Mouse (Mus musculus): ENCODE data around the gene Acot12. TPM values are rescaled to one million over a fixed set of nuclear protein-coding genes. Genes with fewer than 3 reads are reported as not detected.

Gene Acot12
- polyA plus RNA-seq, 1 experiment from 2014 or later, result 0.41 TPM

DNA sequence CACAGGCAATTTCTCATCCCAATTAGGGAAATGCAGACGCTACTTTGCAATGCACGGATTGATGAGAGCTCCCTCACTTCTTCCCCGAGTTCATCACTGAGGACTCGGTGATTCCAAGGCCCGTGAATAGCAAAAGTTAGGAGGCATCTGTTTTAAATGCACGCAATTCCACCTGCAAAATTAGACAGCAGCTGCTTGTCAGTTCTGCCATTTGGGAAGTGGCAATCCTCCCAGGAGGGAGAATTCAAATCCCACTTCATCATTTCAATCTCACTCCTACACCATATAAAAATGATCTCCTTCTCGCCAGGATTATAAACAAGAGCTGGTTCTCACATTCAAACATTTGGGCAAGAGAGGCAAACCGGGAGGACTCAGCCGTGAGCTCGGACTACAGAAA, 56.1 kb downstream of the Acot12 start:
- no peak overlapping the region for H3K9ac ChIP-seq (replicated peaks)
- no peak for ATAC-seq (ENCODE audit: low FRiP score)
- no peak overlapping the region for H3K27ac ChIP-seq (replicated peaks)
- H3K36me3 ChIP-seq, result peaks cover 74% of the 10 kb centered on the region
- H3K4me1 ChIP-seq, result no peaks in the 10 kb centered on the region
- H3K9me3 ChIP-seq (replicated peaks), result no peaks in the 10 kb centered on the region
- H3K4me3 ChIP-seq (replicated peaks), result no peak overlapping the region
- no peak overlapping the region for H3K4me2 ChIP-seq
- 94% methylated on average over 10 of the region's 10 CpGs for WGBS
- no peaks in the 10 kb centered on the region for H3K27me3 ChIP-seq (replicated peaks)

DNA sequence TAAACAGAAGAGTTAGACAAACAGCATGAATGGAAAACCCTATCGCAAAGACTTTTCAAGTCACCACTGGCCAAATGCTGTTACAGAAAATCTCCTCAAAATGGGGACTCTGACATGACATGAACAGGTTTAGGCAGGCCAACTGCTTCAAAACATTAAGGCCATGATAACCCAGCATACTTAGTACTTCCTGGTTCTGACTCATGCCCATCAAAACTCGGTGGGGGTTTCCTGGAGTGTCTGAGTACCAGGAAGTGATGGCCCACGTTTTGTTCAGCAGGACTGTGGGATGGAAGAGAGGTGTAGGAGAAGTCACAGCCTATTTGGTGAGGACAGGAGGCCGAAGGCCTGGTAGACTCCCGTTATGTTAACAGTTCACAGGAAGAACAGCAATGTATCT, 60.4 kb downstream of the Acot12 start:
- Histone ChIP-seq H3K9ac (replicated peaks) (no peak overlapping the region), H3K9me3 (replicated peaks) (no peaks in the 10 kb centered on the region), H3K27ac (replicated peaks) (no peak overlapping the region), H3K4me2 (no peak overlapping the region), H3K4me3 (replicated peaks) (no peak overlapping the region), H3K4me1 (peaks cover 5% of the 10 kb centered on the region), H3K27me3 (replicated peaks) (no peaks in the 10 kb centered on the region), H3K36me3 (peaks cover 65% of the 10 kb centered on the region)
- no peak for ATAC-seq (ENCODE audit: low FRiP score)
- WGBS, result 89% methylated on average over 5 of the region's 5 CpGs

DNA sequence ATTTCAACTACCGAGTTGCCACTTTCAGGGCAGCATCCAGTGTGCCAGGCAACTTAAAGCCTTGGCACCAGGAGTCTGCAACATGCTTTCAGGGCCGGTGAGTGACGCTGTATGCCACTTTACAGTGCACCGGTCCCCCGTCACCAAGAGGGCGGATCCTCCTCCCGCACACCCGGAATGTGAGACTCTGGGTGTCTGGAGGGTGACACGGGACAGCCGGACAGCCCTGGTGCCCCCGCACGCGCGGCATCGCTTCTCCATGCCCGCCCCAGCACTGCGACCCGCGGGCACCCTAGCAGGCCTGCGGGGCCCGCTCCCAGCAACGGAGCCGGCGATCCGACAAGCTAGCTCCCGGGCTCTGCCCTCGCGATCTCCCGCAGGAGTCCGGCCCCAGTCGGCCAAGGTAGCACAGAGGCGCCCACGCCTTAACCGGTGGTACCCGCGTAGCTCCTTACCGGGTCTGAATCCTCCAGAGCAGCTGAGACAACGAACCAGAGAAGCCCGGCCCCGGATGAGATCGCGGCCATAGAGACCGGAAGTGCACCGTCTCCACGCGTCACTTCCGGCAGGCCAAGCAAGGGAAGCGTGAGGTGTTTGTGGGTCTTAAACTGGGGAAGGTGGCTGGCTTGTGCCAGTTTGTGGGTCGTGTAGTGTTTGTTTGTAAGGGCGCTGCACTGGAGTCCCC, 66.0 kb downstream of the Acot12 start, which contains the start of gene Zcchc9:
Gene Zcchc9, minus strand, starts transcription at position 551 of the 685 bp plus-strand sequence.
- peak; percentile 99 for ATAC-seq (ENCODE audit: low FRiP score)
- WGBS, result under 1% methylated on average over 50 of the region's 50 CpGs
- Histone ChIP-seq H3K36me3 (peaks cover 17% of the 10 kb centered on the region), H3K9ac (replicated peaks) (peak within 1 kb of the TSS; percentile 99), H3K4me3 (replicated peaks) (peak within 1 kb of the TSS; percentile 100), H3K27me3 (replicated peaks) (no peaks in the 10 kb centered on the region), H3K9me3 (replicated peaks) (no peaks in the 10 kb centered on the region), H3K27ac (replicated peaks) (peak within 1 kb of the TSS; percentile 97), H3K4me2 (peak within 1 kb of the TSS; percentile 70), H3K4me1 (peaks cover 11% of the 10 kb centered on the region)

DNA sequence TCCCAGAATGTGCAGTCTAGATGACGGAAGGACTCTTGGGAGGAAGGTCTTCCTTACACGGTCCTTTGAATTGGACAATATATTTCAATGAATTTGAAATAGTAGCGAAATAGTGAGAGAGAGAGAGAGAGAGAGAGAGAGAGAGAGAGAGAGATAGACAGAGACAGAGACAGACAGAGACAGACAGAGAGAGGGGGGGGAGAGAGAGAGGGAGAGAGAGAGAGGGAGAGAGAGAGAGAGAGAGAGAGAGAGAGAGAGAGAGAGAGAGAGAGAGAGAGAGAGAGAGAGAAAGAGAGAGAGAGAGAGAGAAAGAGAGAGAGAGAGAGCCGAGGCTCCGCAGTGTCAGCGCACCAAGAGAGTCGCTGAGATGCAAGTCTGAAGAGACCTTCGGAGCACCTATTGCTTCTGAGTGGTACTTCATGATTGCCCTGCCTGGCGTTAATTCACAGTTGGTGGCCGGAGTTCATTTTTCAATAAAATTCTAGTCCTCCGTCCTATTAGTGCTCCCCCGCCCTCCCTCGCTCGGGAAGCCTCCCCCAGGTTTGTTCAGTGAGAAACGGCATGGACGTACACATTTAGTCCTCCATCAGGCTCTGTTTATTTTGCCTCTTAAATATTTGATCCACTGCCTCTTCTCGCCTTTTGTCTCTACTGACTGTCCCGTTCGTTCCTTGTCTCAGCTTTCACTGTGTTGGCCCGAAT, 66.7 kb downstream of the Acot12 start:
- 33% methylated on average over 20 of the region's 20 CpGs for WGBS

GRCm38 (mm10) chr13:91809476-91809875, 68.2 kb downstream of the Acot12 start:
- H3K36me3 ChIP-seq, result peaks cover 14% of the 10 kb centered on the region
- 43% methylated on average over 2 of the region's 2 CpGs for WGBS
- H3K27me3 ChIP-seq (replicated peaks), result no peaks in the 10 kb centered on the region
- no peak overlapping the region for H3K4me2 ChIP-seq
- no peak overlapping the region for H3K9ac ChIP-seq (replicated peaks)
- no peak for ATAC-seq (ENCODE audit: low FRiP score)
- H3K9me3 ChIP-seq (replicated peaks), result peaks cover 1% of the 10 kb centered on the region; the same call in 1 of the 2 replicates
- H3K4me3 ChIP-seq (replicated peaks), result no peak overlapping the region
- H3K4me1 ChIP-seq, result peaks cover 11% of the 10 kb centered on the region
- H3K27ac ChIP-seq (replicated peaks), result no peak overlapping the region

More for the DNA sequence above, 66.7 kb downstream of the Acot12 start:
- peak; percentile 32; the same call in 1 of the 2 replicates for ATAC-seq (ENCODE audit: low FRiP score)
- Histone ChIP-seq H3K27ac (replicated peaks) (peak overlapping the region; percentile 97), H3K4me2 (peak overlapping the region; percentile 70), H3K4me3 (replicated peaks) (peak overlapping the region; percentile 100), H3K27me3 (replicated peaks) (no peaks in the 10 kb centered on the region), H3K4me1 (peaks cover 11% of the 10 kb centered on the region), H3K9ac (replicated peaks) (peak overlapping the region; percentile 99), H3K36me3 (peaks cover 17% of the 10 kb centered on the region), H3K9me3 (replicated peaks) (no peaks in the 10 kb centered on the region)

DNA sequence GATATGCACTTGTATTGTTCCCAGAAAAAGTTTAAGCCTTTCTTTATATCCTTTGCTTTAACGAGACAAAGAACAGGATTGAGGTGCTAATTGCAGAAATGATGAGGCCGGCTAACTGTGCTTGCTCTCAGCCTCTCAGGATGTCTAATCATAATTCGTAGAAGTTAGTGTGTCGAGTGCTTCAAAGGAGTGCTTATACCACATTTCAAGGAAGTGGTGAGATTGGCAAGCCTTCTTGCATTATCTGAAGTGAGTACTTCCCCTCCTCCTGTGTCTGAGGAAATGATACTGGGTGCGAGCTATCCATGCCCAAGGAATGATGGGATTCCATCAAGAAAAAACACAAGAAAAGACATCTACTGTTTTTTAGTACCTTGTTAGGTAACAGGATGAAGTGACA, 73.4 kb downstream of the Acot12 start:
- no peak for ATAC-seq (ENCODE audit: low FRiP score)
- Histone ChIP-seq H3K36me3 (no peaks in the 10 kb centered on the region), H3K27me3 (replicated peaks) (no peaks in the 10 kb centered on the region), H3K4me3 (replicated peaks) (no peak overlapping the region), H3K27ac (replicated peaks) (no peak overlapping the region), H3K4me1 (no peaks in the 10 kb centered on the region), H3K9me3 (replicated peaks) (peaks cover 6% of the 10 kb centered on the region; the same call in 1 of the 2 replicates), H3K4me2 (no peak overlapping the region), H3K9ac (replicated peaks) (no peak overlapping the region)
- 93% methylated on average over 5 of the region's 5 CpGs for WGBS

- Histone ChIP-seq H3K27me3 (replicated peaks) (no peaks in the 10 kb centered on the region), H3K9ac (replicated peaks) (no peak overlapping the region), H3K36me3 (no peaks in the 10 kb centered on the region), H3K9me3 (replicated peaks) (no peaks in the 10 kb centered on the region), H3K27ac (replicated peaks) (no peak overlapping the region), H3K4me3 (replicated peaks) (no peak overlapping the region), H3K4me1 (no peaks in the 10 kb centered on the region), H3K4me2 (no peak overlapping the region)
- whole genome bisulfite sequencing, result 60% methylated on average over 6 of the region's 6 CpGs
- no peak for ATAC-seq (ENCODE audit: low FRiP score)
Observed at GRCm38 (mm10) chr13:91823735-91824134, 82.4 kb downstream of the Acot12 start.

DNA sequence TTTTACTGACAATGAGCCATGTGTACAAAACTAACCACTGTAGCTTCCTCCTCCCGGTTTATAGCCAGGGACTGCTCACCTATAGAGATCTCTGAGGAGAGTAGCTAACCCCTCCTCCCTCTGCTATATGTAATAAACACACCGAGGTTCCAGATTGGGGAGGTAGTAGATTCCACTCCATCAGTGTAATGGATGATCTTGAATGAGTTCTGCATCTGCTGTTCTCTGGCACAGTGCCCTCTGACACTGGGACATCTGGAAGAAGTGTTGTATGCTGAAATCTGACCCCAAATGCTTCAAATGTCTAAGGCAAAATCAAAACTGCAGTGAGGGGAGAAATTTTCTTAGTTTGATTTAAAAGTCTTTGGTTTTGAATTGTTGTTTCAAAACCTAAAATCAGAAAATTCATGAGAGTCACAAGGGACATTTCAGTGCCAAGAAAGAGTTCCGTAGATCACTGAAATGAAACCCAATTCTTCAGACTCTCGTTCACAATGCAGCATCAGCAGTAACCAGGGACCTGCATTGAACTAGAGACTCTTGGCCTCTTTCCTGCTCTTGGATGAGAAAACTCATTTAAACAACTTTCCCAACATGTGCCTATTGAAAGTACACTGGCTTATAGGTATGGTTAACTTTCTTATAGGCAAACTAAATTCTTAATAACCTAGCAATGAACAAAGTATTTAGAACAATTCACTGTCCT, 83.7 kb downstream of the Acot12 start:
- no peaks in the 10 kb centered on the region for H3K4me1 ChIP-seq
- no peaks in the 10 kb centered on the region for H3K36me3 ChIP-seq
- no peak overlapping the region for H3K27ac ChIP-seq (replicated peaks)
- no peaks in the 10 kb centered on the region for H3K9me3 ChIP-seq (replicated peaks)
- no peak overlapping the region for H3K4me3 ChIP-seq (replicated peaks)
- H3K27me3 ChIP-seq (replicated peaks), result no peaks in the 10 kb centered on the region
- no peak for ATAC-seq (ENCODE audit: low FRiP score)
- no peak overlapping the region for H3K4me2 ChIP-seq
- no peak overlapping the region for H3K9ac ChIP-seq (replicated peaks)
- 60% methylated on average over 4 of the region's 4 CpGs for WGBS

- 98% methylated on average over 2 of the region's 2 CpGs for WGBS
- Histone ChIP-seq H3K4me3 (replicated peaks) (no peak overlapping the region), H3K27me3 (replicated peaks) (no peaks in the 10 kb centered on the region), H3K27ac (replicated peaks) (no peak overlapping the region), H3K4me1 (no peaks in the 10 kb centered on the region), H3K9ac (replicated peaks) (no peak overlapping the region), H3K9me3 (replicated peaks) (no peaks in the 10 kb centered on the region), H3K4me2 (no peak overlapping the region), H3K36me3 (no peaks in the 10 kb centered on the region)
- no peak for ATAC-seq (ENCODE audit: low FRiP score)
Observed at GRCm38 (mm10) chr13:91826066-91826465, 84.8 kb downstream of the Acot12 start.

GRCm38 (mm10) chr13:91827876-91828275, 86.6 kb downstream of the Acot12 start:
- ATAC-seq (ENCODE audit: low FRiP score), result no peak
- no peaks in the 10 kb centered on the region for H3K36me3 ChIP-seq
- no peak overlapping the region for H3K4me2 ChIP-seq
- no peaks in the 10 kb centered on the region for H3K9me3 ChIP-seq (replicated peaks)
- H3K27ac ChIP-seq (replicated peaks), result no peak overlapping the region
- no peak overlapping the region for H3K9ac ChIP-seq (replicated peaks)
- H3K4me3 ChIP-seq (replicated peaks), result no peak overlapping the region
- no peaks in the 10 kb centered on the region for H3K27me3 ChIP-seq (replicated peaks)
- no peaks in the 10 kb centered on the region for H3K4me1 ChIP-seq
